Mouse (Mus musculus) olfactory bulb, adult 2 months (tissue): ENCODE data around the gene C2.

ENCODE experiments used
- CTCF ChIP-seq: fragments of 200-500 bp; IDR thresholded peaks from 2 replicates; pipeline ENCODE4 v1.5.1; 2012; ENCODE audit warnings: low read depth, mild to moderate bottlenecking, low read length, moderate library complexity; ENCODE audit not compliant: insufficient read depth
- POLR2A ChIP-seq: fragments of 200-500 bp; IDR thresholded peaks from 2 replicates; pipeline ENCODE4 v1.6.1; 2012; ENCODE audit warnings: mild to moderate bottlenecking, low read depth, low read length, moderate library complexity; ENCODE audit not compliant: insufficient read depth

DNA sequence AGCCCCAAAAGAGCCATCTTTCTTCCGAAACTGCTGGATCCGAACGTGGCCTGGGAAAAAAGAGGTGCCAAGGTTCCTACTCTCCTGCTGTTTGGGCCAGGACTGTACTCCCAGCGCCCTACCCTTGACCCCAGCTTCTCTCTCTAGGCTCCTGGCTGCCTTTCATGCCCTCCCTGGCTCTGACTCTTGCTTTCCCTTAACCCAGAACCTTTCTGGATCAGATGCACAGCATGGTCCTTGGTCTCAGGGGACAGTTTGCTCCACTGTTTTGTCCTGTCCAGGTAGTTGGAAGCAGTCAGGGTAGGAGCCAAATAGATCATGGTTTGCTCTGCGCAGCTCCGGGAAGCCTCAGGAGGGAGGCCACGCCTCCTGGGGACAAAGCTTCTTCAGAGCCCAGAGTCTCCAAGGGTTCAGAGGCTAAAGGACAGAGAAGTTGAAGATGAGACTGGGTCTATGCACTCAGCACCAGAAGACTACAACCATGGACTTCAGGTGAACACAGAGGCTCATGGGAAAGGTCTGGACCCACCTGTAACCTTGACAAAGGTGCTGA is 83.2 kb downstream of the C2 start:
- no peak for TF ChIP-seq CTCF
- no peak for TF ChIP-seq POLR2A
